Mouse (Mus musculus) gastrocnemius, postnatal 4 days (tissue): ENCODE measurements around the gene Zfp185. TPM values are rescaled to one million over a fixed set of nuclear protein-coding genes. Genes with fewer than 3 reads are reported as not detected.
"Not testable (repeated sequence)": the region's sequence is repeated elsewhere in the genome, so short reads cannot be mapped to it uniquely, and the experiment has no call there.

ENCODE experiments used
- DNase-seq, 2 experiments: peaks; one replicate each; pipeline ENCODE4 v3.0.0; 2021 to 2022; ENCODE audit warnings: low spot score in 2 of 2, mixed read lengths in 2 of 2
- microRNA-seq: library from miRNA; unstranded; fragments of <30 nt; microRNA quantifications from one replicate; pipeline ENCODE4 v1.2.0, GENCODE M21; 2021
- total RNA-seq, 2 experiments: library from RNA; stranded (reverse); gene quantifications; 2 replicates each; pipeline ENCODE4 v1.2.3; 2021

Gene Zfp185
- total RNA-seq, 2 experiments from 2014 or later = 13.9 to 21.5 TPM

- DNase-seq = no peak
Observed at GRCm38 (mm10) chrX:73061528-73061927, 74.4 kb downstream of the Zfp185 start.

- DNase-seq = no peak
Observed at GRCm38 (mm10) chrX:73062323-73062722, 75.2 kb downstream of the Zfp185 start.

DNA sequence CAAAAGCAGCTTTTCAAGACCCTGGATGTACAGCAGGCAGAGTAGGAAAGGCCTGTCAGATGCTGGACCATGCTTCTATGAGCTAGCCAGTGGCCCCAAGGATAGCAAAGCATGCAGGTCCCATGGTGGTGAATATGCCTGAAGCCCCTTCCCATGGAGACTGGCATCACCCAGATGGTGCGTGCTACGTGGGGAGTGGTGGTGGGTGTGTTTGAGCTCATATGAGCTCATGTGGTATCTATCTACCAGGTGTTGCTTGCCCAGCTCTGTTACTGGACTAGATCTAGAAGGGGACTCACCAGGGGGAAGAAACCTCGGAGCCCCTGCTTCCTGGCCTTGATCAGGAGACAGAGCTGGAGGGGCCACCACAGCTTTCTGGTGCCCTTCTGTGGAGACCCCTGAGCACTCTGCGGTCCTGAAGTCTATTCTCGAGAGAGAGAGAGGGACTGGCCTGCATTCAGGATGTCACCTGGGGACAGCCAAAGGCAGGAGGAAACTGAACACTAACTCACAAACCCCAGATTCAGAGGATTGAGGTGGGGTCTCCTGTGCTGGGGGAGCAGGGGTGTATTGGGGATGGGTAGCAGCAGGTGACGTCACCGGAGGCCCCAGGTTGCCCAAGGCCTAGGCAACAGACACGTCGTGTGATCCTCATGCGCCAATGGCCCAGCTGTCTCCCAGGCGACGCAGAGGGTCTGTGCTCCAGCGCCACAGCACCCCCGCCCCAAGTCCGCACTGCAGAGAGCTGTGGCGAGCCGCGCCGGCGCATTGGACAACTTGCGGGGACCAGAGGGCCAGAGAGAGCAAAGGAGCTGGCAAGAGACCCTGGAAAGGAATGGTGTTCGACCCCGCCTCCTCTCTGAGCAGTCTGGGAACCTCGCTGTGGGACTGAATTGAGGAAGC, 76.6 kb downstream of the Zfp185 start:
- DNase-seq = peak in 1 of 2 experiments; percentile 8

- no peak for DNase-seq
Observed at GRCm38 (mm10) chrX:73064415-73064793, 77.3 kb downstream of the Zfp185 start, which contains the start of gene Pnma3. Gene Pnma3, plus strand, starts transcription at chrX:73064787.

DNA sequence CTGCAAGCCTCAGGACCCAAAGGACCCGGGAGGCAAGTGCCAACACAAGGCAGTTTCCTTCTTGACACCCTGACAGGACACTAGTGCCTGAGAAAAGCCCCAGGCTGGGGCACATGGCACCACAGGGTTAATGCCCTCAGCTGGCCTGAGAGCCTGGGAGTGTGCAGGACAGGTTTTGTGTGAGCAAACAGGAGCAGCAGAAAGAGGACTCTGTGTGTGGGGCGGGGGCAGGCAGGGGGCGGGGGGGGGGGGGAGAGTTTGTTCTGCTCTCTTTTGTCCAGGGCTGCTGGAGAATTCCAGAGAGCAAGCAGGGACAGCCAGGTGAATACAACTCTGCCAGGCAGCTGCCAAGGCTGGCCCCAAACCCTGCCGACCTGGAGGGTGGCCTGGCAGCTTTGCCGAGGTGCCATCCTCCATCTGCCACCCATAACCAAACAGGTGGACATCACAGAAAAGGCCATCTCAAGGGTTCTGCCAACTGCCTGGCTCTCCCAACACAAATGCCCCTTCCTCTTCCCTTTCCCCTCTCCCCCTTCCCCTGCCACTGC, 79.7 kb downstream of the Zfp185 start:
- DNase-seq = not testable (repeated sequence)

Small RNA genes lying within 50 kb of the gene (microRNA-seq; reads per million reads assigned to microRNA genes)
- not detected for gene Mir2137

Other genes with a start within 250 kb of the Zfp185 start
- gene Gabrq, start 162.2 kb upstream of the Zfp185 start, total RNA-seq = under 1 TPM; 0.15 to 0.18 TPM
- gene Cetn2, start 68.9 kb upstream of the Zfp185 start, total RNA-seq = 10 to 100 TPM; 26.9 to 28.8 TPM
- 10 to 100 TPM; 13.5 to 15.7 TPM for gene Nsdhl, start 68.8 kb upstream of the Zfp185 start, total RNA-seq
- gene Pnma5, start 49.8 kb downstream of the Zfp185 start, total RNA-seq = under 1 TPM in 1 of 2 experiments, not detected in 1; 0.12 TPM
- not detected for gene Pnma3, start 77.4 kb downstream of the Zfp185 start, total RNA-seq
- gene Xlr4a, start 95.1 kb downstream of the Zfp185 start, total RNA-seq = under 1 TPM in 1 of 2 experiments, not detected in 1; 0.26 TPM
- under 1 TPM; 0.54 to 0.88 TPM for gene Xlr3a, start 109.8 kb downstream of the Zfp185 start, total RNA-seq
- gene Gm14685, start 129.7 kb downstream of the Zfp185 start, total RNA-seq = under 1 TPM in 1 of 2 experiments, not detected in 1; 0.15 TPM
- not detected for gene Xlr5b, start 161.5 kb downstream of the Zfp185 start, total RNA-seq
- not detected for gene DXBay18, start 162.1 kb downstream of the Zfp185 start, total RNA-seq
- not detected for gene Spin2d, start 189.7 kb downstream of the Zfp185 start, total RNA-seq
- 10 to 100 TPM in 1 of 2 experiments, under 1 TPM in 1; 0.93 to 11.6 TPM for gene Xlr3b, start 204.9 kb downstream of the Zfp185 start, total RNA-seq
- gene Xlr4b, start 227.0 kb downstream of the Zfp185 start, total RNA-seq = under 1 TPM in 1 of 2 experiments, not detected in 1; 0.20 TPM
- gene F8a, start 241.0 kb downstream of the Zfp185 start, total RNA-seq = 1 to 10 TPM; 6.8 to 7.2 TPM